Mouse (Mus musculus) cerebellum, postnatal 25 days (tissue): ENCODE results near the gene Acp4.
"Not testable (repeated sequence)": the region's sequence is repeated elsewhere in the genome, so short reads cannot be mapped to it uniquely, and the experiment has no call there.

Experiments
- DNase-seq, 2 experiments: peaks; one replicate each; pipeline ENCODE4 v3.0.0; 2021; ENCODE audit warnings: mixed read lengths in 2 of 2

The Acp4 gene

GRCm38 (mm10) chr7:44262791-44263643 is 5.8 kb upstream of the Acp4 start:
- DNase-seq: peak; percentile 98 to 99

- no peak for DNase-seq
These were observed 4.0 kb upstream of the Acp4 start, which contains the start of gene Gm15517 for GRCm38 (mm10) chr7:44261147-44261546. TSS of gene Gm15517 (plus strand) at chr7:44261447.

GRCm38 (mm10) chr7:44260410-44260809 is 3.2 kb upstream of the Acp4 start:
- DNase-seq: no peak

DNA sequence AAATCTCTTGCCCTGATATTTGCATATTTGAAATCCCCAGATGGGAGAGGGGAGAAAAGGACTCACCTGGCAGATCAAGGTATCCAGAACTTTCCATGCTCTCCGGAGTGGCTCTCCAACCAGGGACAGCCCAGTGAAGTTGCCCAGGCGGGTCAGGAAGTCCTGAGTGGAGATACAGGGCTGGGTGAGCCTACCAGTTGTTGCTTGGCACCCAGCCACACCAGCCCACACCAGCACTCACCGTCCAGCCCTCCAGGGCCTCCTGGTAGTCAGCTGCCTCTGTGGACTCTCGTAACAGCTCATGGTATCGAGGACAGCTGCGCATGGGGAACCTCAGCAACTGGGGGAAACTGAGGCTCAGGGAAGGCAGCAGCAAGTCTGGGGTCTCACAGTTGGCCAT is 2.2 kb downstream of the Acp4 start:
- DNase-seq: no peak

- DNase-seq: no peak
These were observed 4.1 kb downstream of the Acp4 start for GRCm38 (mm10) chr7:44253023-44253616.

GRCm38 (mm10) chr7:44250732-44251275 is 6.4 kb downstream of the Acp4 start:
- not testable (repeated sequence) for DNase-seq

GRCm38 (mm10) chr7:44249248-44249647 is 7.9 kb downstream of the Acp4 start:
- no peak for DNase-seq

- no peak for DNase-seq
These were observed 9.2 kb downstream of the Acp4 start for GRCm38 (mm10) chr7:44247971-44248370.

GRCm38 (mm10) chr7:44246984-44247470 is 10.2 kb downstream of the Acp4 start:
- DNase-seq: no peak

GRCm38 (mm10) chr7:44246055-44246983 is 10.9 kb downstream of the Acp4 start, which contains the start of the genes 1700028J19Rik and 2410002F23Rik:
TSS of gene 1700028J19Rik (minus strand) at chr7:44246695.
TSS of gene 2410002F23Rik (plus strand) at chr7:44246722.
- peak; percentile 94 to 95 for DNase-seq

- no peak for DNase-seq
These were observed 13.1 kb downstream of the Acp4 start for GRCm38 (mm10) chr7:44244080-44244479.

DNA sequence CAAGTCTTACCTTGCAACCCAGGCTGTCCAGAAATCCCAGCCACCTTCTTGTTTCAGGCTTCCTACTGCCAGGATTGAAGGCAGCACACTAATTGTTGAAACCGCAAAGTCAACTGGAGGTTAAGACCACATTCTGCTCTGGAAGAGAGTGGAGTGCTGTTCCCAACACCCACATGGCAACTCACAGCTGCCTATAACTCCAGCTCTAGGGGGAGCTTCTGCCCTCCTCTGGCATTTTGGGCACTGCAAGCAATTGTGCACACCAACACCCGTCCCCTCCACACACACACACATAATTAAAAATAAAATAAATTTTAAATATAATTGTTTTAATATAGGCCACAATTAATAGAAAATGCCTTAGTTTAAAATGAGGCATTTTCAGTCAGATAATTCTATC is 16.0 kb downstream of the Acp4 start:
- no peak for DNase-seq

- no peak for DNase-seq
These were observed 16.5 kb downstream of the Acp4 start for GRCm38 (mm10) chr7:44240712-44241111.

GRCm38 (mm10) chr7:44239913-44240312 is 17.3 kb downstream of the Acp4 start:
- no peak for DNase-seq

DNA sequence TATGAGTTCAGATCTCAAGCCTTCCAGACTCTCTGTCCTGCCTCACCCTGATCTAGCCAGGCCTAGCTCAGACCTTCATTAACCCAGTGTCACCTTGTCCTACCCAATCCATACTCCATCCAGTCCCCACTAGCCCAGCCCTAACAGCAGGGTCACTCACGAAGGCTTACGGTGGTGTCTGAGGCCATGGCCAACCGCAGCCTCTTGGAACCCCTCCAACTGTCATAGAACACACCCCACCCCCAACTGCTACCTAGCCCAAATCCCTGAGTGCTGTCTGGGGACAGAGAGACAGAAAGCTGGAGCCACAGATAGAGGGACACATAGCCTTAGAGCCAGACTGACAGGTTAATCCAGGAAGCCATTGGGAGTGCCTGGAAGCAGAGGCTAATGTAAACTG is 21.3 kb downstream of the Acp4 start, which contains the start of gene Gm36864:
TSS of gene Gm36864 (plus strand) at position 269 of the 400 bp plus-strand sequence.
- no peak for DNase-seq

GRCm38 (mm10) chr7:44225076-44225475 is 32.1 kb downstream of the Acp4 start, which contains the start of gene Klk1:
TSS of gene Klk1 (plus strand) at chr7:44225360.
- DNase-seq: no peak

DNA sequence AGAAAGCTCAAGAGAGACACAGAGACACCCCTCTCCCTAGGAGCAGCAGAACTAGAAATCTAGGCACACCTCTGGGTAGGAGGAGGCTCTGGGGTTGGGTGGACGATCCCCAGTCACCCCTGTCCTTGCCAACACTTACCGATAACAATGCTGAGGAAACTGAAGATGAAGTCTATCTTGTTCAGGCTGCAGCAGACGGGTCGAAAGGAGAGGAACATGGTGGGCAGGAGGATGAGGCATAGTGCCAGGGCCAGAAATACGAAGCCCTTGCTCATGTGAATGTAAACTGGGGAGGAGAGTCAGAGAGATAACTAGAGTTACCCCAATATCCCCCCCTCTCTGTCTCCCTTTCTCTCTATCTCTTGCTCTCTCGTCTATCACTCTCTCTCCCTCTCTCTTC is 34.8 kb downstream of the Acp4 start:
- not testable (repeated sequence) for DNase-seq

DNA sequence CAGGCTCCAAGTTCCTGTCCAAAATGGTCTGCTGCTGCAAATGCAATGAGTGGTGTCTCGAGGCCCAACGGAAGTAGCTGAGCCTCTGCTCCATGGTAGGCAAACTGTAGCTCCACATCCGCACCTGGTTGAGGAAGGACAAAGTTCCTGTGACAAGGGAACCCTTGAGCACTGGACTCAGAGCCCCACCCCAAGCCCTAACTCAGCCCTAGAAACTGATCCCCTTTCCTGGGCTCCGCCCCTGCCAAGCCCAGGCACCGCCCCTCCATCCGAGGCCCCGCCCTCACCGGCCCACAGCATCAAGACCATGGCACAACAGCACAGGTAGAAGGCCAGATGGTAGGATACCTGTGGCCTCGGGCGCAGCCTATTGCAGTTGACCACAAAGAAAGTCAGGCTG is 35.6 kb downstream of the Acp4 start:
- DNase-seq: not testable (repeated sequence)

GRCm38 (mm10) chr7:44215645-44216044 is 41.5 kb downstream of the Acp4 start, which contains the start of gene Klk1b5:
TSS of gene Klk1b5 (plus strand) at chr7:44215945.
- DNase-seq: no peak

- no peak for DNase-seq
These were observed 48.9 kb downstream of the Acp4 start for GRCm38 (mm10) chr7:44208307-44208706.

GRCm38 (mm10) chr7:44207135-44207534 is 50.0 kb downstream of the Acp4 start, which contains the start of gene Klk1b4:
TSS of gene Klk1b4 (plus strand) at chr7:44207435.
- not testable (repeated sequence) for DNase-seq
